Mouse (Mus musculus) T-helper 2 cell (primary cell): ENCODE data around the gene Crebl2.

Source experiments
- in situ Hi-C: fragments of 300-600 bp; cut with MboI, MseI; formaldehyde crosslinking; loops from one replicate; pipeline ENCODE4 v1.15.1; 2025; ENCODE audit warnings: high pct_unique_total_duplicates

The Crebl2 gene

GRCm38 (mm10) chr6:134820411-134820810, 9.5 kb upstream of the Crebl2 start:
- in situ Hi-C loops = no loop called here

- in situ Hi-C loops = no loop called here
Observed at GRCm38 (mm10) chr6:134822844-134823243, 7.1 kb upstream of the Crebl2 start.

- in situ Hi-C loops = no loop called here
Observed at GRCm38 (mm10) chr6:134830776-134831175, 822 bp downstream of the Crebl2 start.

DNA sequence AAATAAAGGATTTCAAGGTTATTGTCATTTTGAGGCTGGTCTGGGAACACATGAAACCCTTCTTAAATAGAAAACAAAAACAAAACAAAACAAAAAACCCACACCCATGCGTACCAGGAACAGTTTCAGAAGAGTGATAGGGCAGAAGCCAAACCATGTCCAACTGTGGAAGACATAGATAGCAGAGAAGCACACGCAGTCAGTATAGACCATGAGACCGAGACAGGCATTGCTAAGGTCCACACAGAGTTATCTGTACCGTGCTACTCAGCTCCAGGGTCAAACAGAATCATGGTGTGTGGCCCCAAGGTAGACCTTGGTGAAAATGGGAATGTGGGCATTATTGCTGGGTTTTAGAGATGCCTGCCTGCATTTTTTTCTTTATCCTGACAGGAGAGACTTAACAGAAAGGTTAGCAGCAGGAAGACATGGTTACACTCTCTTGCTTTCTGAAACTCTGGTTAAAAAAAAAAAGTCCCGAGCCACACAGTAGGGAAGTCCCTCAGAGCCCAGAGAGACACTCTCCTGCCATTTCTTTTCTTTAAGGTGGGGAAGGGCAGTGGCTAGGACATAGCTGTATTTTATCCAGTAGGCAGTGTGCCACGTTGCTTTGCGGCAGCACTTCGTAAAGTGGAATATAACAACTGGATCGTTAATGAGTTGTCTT, 4.8 kb downstream of the Crebl2 start:
- in situ Hi-C loops = no loop called here

DNA sequence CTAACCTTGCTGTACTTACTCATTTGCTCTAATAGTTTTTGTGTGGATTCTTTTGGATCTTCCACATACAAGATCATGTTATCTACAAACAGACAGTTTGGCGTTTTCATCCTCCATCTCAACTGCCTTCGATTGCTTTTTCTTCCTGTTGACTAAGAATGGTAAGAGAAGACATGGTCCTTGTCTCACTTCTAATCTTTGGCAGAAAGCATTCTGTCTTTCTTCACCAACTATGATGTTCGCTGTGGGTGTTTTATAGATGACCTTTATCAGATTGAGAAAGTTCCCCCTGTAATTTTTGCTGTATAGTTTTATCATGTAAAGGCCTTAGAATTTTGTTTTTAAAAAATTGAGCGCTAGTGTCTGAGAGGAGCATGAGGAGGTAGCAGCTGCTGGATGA, 8.2 kb downstream of the Crebl2 start:
- in situ Hi-C loops = no loop called here

- in situ Hi-C loops = no loop called here
Observed at GRCm38 (mm10) chr6:134840346-134840745, 10.4 kb downstream of the Crebl2 start.

DNA sequence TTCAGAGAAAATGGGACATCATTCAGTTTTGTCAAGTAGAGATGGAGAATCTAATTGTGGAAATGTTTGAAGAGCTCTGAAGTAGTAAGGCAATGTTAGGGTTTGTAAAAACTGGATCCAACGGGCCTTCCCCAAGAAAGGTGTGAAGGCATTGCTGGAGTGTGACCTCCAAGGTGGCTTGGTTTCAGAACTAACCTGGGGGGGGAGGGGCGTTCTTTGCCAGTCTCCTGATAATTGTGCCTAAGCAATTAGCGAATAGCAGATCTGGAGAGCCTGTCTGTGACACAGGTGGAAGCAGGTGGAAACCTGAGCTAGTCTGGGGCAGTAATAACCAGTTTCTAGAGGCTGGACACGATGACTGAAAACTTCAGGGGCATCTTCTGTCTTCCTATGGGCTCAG, 15.8 kb downstream of the Crebl2 start:
- in situ Hi-C loops = no loop called here

DNA sequence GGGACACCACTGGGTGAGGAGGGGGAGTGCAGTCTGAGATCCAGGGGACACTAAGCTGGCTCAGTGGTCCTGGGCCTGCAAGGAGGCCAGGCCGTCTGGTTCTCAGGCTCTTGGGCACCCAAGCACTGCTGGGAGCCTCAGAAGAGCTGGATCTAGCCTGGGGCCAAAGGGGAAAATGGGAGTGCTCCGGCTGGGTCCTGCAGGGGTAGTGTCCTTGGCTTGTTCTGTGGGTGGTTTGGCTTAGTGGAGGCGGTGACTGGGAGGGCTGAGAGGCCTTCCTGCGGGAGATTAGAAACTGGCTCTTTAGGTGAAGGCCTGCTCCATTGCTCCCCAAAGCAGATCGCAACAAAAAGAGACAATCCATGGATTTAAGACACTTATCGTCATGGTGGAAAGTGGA, 16.4 kb downstream of the Crebl2 start:
- in situ Hi-C loops = no loop called here

DNA sequence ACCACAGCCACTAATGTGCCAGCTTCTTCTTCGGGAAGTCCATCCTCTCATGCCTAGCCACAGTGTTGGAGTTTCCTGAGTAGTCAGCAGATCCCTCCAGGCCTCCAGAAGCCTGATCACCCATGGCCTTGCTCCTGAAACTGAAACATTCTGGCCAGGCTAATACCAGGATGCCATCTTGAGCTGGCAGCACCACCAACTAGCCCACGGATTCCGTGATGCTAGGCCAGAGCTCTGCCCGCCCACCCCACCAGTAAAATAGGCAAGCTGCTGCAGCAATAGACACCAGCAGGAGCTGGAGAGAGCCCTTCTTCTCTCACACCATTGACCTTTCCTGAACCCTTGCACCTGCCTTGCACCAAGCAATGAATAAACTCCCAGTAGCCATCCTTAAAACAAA, 17.6 kb downstream of the Crebl2 start:
- in situ Hi-C loops = no loop called here

DNA sequence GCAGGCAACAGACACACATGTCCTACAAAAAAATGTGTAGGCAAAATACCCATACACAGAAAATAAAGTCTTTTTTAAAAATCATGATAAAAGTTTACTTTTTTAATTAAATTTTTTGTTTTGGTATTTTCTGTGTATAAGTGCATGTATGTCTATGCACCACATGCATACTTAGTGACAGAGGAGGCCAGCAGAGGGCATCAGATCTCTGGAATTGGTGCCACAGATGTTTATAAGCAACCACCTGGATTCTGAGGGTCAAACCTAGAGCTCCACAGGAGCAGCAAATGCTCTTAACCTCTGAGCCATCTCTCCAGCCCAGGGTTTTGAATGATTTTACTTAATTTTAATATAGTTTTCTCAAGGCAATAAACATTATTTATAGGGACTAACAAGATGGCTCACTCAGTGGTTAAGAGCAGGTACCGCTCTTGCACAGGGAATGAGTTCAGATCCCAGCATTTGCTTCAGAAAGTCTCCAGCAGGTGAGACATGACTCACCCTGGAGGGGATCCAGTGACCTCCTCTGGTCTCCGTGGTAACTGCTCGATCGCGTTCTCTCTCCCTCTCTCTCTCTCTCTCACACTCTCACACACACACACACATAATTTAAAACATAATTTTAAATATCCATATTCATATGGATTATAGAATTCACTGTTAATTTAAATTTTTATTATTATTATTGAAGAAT, 18.4 kb downstream of the Crebl2 start:
- in situ Hi-C loops = no loop called here

- in situ Hi-C loops = no loop called here
Observed at GRCm38 (mm10) chr6:134849461-134849860, 19.5 kb downstream of the Crebl2 start.

GRCm38 (mm10) chr6:134849985-134850384, 20.0 kb downstream of the Crebl2 start:
- in situ Hi-C loops = no loop called here

DNA sequence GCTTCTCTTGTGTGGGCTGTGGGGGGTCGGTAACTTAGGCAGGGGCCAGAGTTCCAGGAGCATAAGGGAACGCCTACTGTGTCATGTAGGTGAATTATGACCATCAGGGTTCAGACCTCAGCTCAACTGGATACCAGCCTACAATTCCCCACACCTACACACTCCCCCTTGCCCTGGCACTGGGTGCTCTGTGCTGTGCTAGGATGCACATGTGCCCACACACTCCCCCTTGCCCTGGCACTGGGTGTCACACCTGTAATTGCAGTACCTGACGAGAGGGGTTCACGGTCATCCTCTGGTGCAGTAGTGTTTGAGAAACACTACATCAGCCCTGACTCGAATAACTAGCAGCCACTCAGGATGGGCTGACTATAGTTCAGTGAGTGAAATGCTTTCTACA, 24.8 kb downstream of the Crebl2 start:
- in situ Hi-C loops = no loop called here

GRCm38 (mm10) chr6:134855926-134856325, 26.0 kb downstream of the Crebl2 start:
- in situ Hi-C loops = no loop called here

GRCm38 (mm10) chr6:134859021-134859420, 29.1 kb downstream of the Crebl2 start:
- in situ Hi-C loops = no loop called here

GRCm38 (mm10) chr6:134860275-134860674, 30.3 kb downstream of the Crebl2 start:
- in situ Hi-C loops = loop anchor here (10.0 kb wide), 2 partner anchors 195 to 425 kb away; no protein-coding TSS in a partner anchor

- in situ Hi-C loops = loop anchor here (10.0 kb wide), 2 partner anchors 197 to 427 kb away; no protein-coding TSS in a partner anchor
Observed at GRCm38 (mm10) chr6:134861386-134861785, 31.4 kb downstream of the Crebl2 start.

GRCm38 (mm10) chr6:134862671-134863104, 32.7 kb downstream of the Crebl2 start:
- in situ Hi-C loops = loop anchor here (10.0 kb wide), 2 partner anchors 198 to 428 kb away; no protein-coding TSS in a partner anchor

- in situ Hi-C loops = loop anchor here (10.0 kb wide), 2 partner anchors 198 to 428 kb away; no protein-coding TSS in a partner anchor
Observed at GRCm38 (mm10) chr6:134863146-134863545, 33.2 kb downstream of the Crebl2 start.

DNA sequence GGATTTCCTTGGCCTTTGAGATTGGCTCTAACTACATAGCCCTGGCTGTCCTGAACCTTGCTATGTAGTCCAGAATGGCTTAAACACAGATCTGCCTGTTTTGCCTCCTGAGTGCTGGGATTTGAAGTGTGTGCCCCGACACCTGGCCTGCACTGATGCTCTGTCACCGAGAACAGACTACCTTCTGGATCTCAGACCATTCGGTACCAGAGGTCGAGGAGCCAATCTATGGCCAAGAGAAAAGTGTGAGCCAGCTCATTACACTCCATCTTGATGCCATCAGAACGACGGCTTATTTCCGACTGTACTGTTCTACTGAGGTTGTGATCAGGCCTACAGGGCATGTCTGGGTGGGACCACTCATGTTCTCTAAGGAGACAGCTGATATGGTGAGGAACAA, 36.2 kb downstream of the Crebl2 start:
- in situ Hi-C loops = loop anchor here (5.0 to 10.0 kb wide), 3 partner anchors 81 to 431 kb away; no protein-coding TSS in a partner anchor

DNA sequence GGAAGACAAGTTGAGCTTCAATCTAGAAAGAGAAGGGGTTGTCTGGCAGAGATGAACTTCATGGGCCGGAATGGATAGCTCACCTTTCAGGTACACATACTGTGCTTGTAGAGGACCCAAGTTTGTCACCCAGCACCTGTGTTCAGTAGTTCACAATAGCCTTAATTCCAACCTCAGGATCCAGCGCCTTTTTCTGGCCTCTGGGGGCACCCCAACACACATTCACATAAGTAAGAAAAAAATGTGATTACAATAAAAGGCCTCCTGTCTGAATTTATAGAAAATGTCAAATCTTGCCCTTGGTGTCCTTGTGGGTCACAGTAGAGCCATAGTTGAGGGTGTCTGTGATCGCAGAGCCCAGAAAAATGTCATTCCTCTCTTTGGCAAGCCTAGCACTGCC, 37.4 kb downstream of the Crebl2 start:
- in situ Hi-C loops = loop anchor here (5.0 to 10.0 kb wide), 3 partner anchors 80 to 433 kb away; no protein-coding TSS in a partner anchor

GRCm38 (mm10) chr6:134870209-134870742, 40.3 kb downstream of the Crebl2 start:
- in situ Hi-C loops = no loop called here

- in situ Hi-C loops = no loop called here
Observed at GRCm38 (mm10) chr6:134870887-134871286, 40.9 kb downstream of the Crebl2 start.
